ENCODE assay signal across 19 mouse cellular contexts in the genomic region with DNA sequence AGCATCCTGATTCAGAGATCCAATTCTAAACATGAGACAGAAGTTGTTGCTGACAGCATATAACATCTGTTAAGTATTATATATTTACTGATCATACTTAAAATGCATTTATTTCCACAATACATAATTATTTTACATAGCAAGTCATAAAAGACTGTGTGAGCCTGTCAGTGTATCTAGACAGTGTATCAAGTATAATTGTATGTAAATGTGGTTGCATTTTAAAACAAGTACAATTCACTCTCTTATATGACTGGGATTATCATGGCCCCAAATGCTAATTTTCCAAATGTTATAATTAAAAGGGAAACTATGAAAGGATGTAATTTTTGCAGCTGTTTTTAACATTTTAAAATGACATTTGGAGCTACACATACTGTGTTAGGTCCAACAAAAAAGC.
"Had no signal": no experiment of that assay in that cellular context is flagged by ENCODE, and none has a peak within 500 bp of the region (broad histone marks: within the 10 kb centered on the region; RNA-seq: fewer than 3 reads in every experiment).

No protein-coding gene starts in this region.

- H3K9ac ChIP-seq: lung, embryonic 14.5 days; midbrain, embryonic 13.5 days; midbrain, embryonic 15.5 days; neural tube, embryonic 13.5 days; neural tube, embryonic 15.5 days; stomach, embryonic 15.5 days had no signal

- DNase-seq: lung, adult 18-20 months; lung, embryonic 14.5 days; lung, postnatal 10 days; lung, postnatal 4 days; retina, postnatal 1 day; right cerebral cortex, adult 18-20 months; right cerebral cortex, postnatal 25 days; right cerebral cortex, postnatal 4 days; thymus, adult 2 months; thymus, postnatal 25 days; thymus, postnatal 4 days had no signal

- H3K27ac ChIP-seq: midbrain, embryonic 10.5 days; midbrain, embryonic 13.5 days; midbrain, embryonic 15.5 days; neural tube, embryonic 13.5 days; neural tube, embryonic 15.5 days; stomach, embryonic 15.5 days; stomach, postnatal 0 days had no signal

- H3K4me3 ChIP-seq: midbrain, embryonic 10.5 days; midbrain, embryonic 13.5 days; midbrain, embryonic 15.5 days; myocyte; neural tube, embryonic 13.5 days; neural tube, embryonic 15.5 days; stomach, embryonic 15.5 days had no signal

- H3K9me3 ChIP-seq: midbrain, embryonic 10.5 days; midbrain, embryonic 13.5 days; midbrain, embryonic 15.5 days; neural tube, embryonic 13.5 days; neural tube, embryonic 15.5 days; stomach, embryonic 15.5 days had no signal

- H3K27me3 ChIP-seq: midbrain, embryonic 13.5 days; midbrain, embryonic 15.5 days; neural tube, embryonic 13.5 days; neural tube, embryonic 15.5 days; stomach, embryonic 15.5 days had no signal

- H3K4me2 ChIP-seq: lung, embryonic 14.5 days; midbrain, embryonic 13.5 days; midbrain, embryonic 15.5 days; neural tube, embryonic 13.5 days; neural tube, embryonic 15.5 days; stomach, embryonic 15.5 days had no signal

- ATAC-seq: midbrain, embryonic 13.5 days; midbrain, embryonic 15.5 days had no signal

- H3K36me3 ChIP-seq: midbrain, embryonic 10.5 days; midbrain, embryonic 13.5 days; midbrain, embryonic 15.5 days; neural tube, embryonic 13.5 days; neural tube, embryonic 15.5 days; stomach, embryonic 15.5 days had no signal

- H3K4me1 ChIP-seq: midbrain, embryonic 15.5 days; neural tube, embryonic 13.5 days; neural tube, embryonic 15.5 days; stomach, embryonic 15.5 days had no signal
